Mouse (Mus musculus) olfactory bulb, adult 2 months (tissue): ENCODE results near the gene Pax1.

ENCODE experiments used
- CTCF ChIP-seq: fragments of 200-500 bp; IDR thresholded peaks from 2 replicates; pipeline ENCODE4 v1.5.1; 2012; ENCODE audit warnings: low read depth, mild to moderate bottlenecking, low read length, moderate library complexity; ENCODE audit not compliant: insufficient read depth
- POLR2A ChIP-seq: fragments of 200-500 bp; IDR thresholded peaks from 2 replicates; pipeline ENCODE4 v1.6.1; 2012; ENCODE audit warnings: mild to moderate bottlenecking, low read depth, low read length, moderate library complexity; ENCODE audit not compliant: insufficient read depth

GRCm38 (mm10) chr2:147361581-147361980, at the start of gene Pax1:
- TF ChIP-seq POLR2A (no peak), CTCF (no peak)
